Mouse (Mus musculus): ENCODE measurements around the gene Sept9.

DNA sequence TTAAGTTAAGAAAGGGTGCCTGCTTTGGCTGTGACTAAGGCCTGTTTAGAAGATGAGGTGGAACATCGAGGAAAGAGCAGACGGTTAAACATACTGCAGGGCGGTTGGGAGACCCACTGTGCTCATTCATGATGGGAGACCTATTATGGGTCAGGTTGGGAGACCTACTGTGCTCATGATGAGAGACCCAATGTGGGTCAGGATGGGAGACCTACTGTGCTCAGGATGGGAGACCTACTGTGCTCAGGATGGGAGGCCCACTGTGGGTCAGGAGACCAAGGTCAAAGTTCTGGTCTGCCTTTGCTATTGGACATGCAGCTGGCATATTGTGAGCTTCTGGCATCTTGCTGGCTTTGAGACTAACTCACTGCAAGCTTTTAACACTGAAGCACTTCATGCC is 139.6 kb downstream of the Sept9 start:
- no peak for TF ChIP-seq CTCF (IDR thresholded peaks at IDR 0.05; ENCODE audit: borderline replicate concordance, insufficient read depth, low read depth, low read length)
- TF ChIP-seq POLR2A (IDR thresholded peaks at IDR 0.05; ENCODE audit: borderline replicate concordance, insufficient read depth, low read length): no peak

All from cerebellum, adult 2 months (tissue).